Mouse (Mus musculus) cerebellum, postnatal 14 days (tissue): ENCODE measurements around the gene C1galt1.

Experiments used
- DNase-seq, 2 experiments: peaks; one replicate each; pipeline ENCODE4 v3.0.0; 2021; ENCODE audit warnings: mixed read lengths in 2 of 2

The C1galt1 gene

DNA sequence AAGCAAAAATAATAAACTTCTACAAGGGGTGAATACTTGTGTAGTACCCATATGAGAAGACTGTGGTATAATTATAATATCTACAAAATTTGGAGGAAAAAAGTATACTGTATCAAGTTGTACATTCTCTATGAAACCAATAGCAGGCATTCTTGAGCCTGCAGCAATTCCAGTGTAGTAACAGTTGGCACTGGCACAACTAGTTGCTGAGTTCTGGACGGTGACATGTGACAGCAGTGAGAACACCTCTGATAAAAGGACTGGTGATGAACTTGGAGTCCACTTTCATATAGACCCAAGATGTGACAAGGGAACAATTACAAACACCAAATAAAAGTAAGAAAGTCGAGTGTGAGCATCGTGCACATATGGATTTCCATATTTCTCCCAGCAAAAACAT, 14.5 kb downstream of the C1galt1 start:
- no peak for DNase-seq

DNA sequence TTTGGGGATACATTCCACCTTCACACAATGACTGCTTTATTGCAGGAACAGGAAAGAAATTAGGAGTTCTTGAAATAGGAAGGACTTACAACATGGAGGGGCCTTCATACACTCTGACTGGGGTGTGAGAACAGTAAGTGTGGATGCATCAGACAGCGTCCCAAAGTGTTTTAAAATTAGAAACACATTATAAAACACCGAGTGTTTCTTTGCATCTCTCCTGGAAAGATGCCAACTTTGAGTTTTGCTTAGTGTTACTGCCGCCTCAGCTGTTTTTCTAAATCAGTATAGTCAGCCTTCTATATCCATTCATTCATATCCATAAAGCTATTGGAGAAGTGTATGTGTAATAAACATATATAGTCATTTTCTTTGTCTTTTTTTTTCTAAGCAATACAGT, 16.4 kb downstream of the C1galt1 start:
- DNase-seq = no peak

DNA sequence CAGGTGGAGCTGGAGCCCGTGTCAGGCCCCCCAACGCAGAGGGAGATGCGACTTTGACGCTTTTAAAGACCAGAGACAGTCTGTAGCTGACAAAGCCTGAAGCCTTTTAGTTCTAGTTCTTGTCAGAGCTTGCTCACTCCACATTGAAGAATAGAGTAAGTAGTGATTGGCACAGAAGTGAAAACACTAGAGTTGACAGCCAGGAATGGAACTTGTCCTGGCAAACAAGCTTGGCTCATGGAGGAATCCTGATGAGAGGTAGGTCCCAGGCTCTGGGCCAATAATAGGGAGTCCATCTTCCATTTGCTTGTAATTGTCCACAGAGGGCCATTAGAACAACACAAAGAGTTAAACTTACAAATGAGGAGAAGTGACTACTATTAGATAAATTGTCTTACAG, 18.7 kb downstream of the C1galt1 start:
- DNase-seq = no peak

DNA sequence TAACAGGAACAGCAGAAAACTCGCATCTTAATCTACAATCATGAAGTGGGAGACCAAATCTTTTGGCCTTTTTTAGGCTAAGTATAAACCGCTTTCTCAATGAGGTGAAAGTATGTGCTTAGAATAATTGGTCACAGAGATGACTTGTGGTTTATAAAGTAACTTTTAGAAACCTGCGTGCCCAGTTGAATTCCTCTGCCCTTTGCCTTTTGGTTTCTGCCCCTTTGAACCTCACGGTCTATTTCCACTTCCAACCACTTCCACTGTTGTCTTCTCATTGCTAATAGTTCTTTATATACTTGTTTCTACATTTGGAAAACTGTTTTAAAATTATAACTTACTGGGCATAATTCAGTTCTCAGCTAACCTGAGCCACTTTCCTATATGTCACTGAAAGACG, 32.2 kb downstream of the C1galt1 start:
- no peak for DNase-seq

- DNase-seq = no peak
Observed at GRCm38 (mm10) chr6:7881595-7882128, 37.0 kb downstream of the C1galt1 start.

GRCm38 (mm10) chr6:7882520-7882919, 37.9 kb downstream of the C1galt1 start:
- no peak for DNase-seq

- no peak for DNase-seq
Observed at GRCm38 (mm10) chr6:7885994-7886684, 41.5 kb downstream of the C1galt1 start.

DNA sequence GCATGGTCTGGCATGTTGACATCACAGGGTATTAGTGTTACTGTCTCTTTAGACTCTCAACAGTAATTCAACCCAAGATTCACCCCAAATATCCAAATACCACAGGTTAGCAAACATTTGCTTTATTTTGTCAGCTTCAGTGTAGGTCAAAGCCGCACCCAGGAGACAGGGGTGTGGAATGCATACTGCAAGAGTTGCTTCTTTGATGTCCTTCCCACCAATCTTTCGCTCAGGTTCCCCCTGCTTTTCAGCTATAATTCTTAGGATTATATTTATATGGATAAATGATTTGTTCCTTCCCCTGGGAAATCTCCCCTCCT, 42.0 kb downstream of the C1galt1 start:
- DNase-seq = no peak

DNA sequence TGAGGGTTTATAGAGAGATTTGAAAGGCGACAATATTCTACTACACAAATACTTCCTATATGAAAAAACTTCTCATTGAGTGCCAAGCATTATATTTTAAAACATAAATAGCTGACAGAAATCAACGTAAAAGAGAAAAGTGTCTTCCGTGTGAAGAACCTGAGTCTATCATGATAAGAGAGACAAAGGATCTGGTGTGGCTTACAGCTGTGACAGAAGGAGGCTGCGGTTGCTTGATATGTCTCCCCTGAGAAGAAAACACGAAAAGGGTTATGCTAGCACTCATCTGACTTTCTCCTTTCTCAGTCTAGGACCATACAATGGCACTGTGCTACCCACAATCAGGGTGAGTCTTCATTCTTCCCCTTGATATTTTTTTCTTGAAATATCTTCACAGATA, 51.7 kb downstream of the C1galt1 start:
- no peak for DNase-seq

DNA sequence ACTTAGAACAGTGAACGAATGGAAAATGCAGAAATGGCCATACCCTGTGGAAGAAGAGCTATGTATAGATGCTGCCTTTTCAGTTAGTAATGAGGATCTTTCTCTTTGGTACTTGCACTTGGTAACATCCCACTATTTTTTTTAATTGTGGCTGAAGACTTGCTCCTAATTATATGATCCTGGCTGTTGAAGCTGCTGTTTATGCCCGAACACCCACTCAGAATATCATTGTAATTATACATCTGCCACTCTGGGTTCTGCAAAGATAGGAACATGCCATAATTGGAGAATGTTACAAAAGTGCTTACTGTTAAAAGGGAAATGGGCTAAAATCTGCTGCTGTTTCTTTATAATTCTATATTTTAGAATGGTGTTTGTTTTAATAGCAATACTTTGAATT, 67.4 kb downstream of the C1galt1 start:
- DNase-seq = no peak
